Mouse (Mus musculus): ENCODE measurements around the gene Itgam. TPM values are rescaled to one million over a fixed set of nuclear protein-coding genes. Genes with fewer than 3 reads are reported as not detected.
"Not testable (repeated sequence)": the region's sequence is repeated elsewhere in the genome, so short reads cannot be mapped to it uniquely, and the experiment has no call there.

Itgam gene
- total RNA-seq (2014; rRNA removed), result 0.60 and 0.65 TPM in 2 replicates
- 0.29 and 0.83 TPM in 2 replicates for polyA plus RNA-seq (2012; rRNA removed)

DNA sequence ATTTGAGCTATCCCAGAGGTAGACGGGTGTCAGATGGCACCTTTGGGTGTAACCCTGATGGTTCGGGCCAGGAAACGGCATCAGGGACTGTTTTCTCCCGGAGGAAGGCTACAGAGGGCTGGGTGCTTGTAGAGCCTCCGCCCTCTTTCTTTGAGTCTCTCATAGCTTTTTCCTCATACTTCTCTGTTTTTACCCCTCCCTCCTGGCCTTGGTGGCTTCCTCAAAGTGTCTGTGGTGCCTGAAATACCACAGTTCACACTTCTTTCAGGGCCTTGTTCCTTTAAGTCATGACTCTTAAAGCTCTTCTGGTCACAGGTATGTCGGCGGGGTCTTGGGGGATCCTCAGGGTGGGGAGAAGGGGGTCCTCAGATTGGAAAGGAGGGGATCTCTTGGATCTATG lies at the start of gene Itgam, which contains the start of gene Gm49368:
Gene Itgam (plus strand): TSS at position 185 of the 400 bp plus-strand sequence.
Gene Gm49368 (plus strand): TSS at position 228 of the 400 bp plus-strand sequence.
- no peaks in the 10 kb centered on the region for H3K79me2 ChIP-seq (ENCODE audit: control insufficient read depth, insufficient read depth, low read length)
- no peak within 1 kb of the TSS for H3K27ac ChIP-seq (replicated peaks; ENCODE audit: insufficient read depth, low read depth, low read length)
- peaks cover 7% of the 10 kb centered on the region for H3K4me1 ChIP-seq (ENCODE audit: control insufficient read depth, insufficient read depth, low read length)
- WGBS, result 85% methylated on average over 7 of the region's 7 CpGs
- TF ChIP-seq POLR2A (IDR thresholded peaks at IDR 0.05; ENCODE audit: extremely low read depth, insufficient read depth, low read length), result no peak
- no peak for TF ChIP-seq CTCF (IDR thresholded peaks at IDR 0.05; ENCODE audit: low read depth, low read length)
- H3K36me3 ChIP-seq (ENCODE audit: control insufficient read depth, insufficient read depth, low read length), result no peaks in the 10 kb centered on the region
- no peak within 1 kb of the TSS for H3K4me3 ChIP-seq (ENCODE audit: insufficient read depth, low read depth, low read length)
- H3K9ac ChIP-seq (ENCODE audit: low read depth, low read length), result no peak within 1 kb of the TSS
- H3K27me3 ChIP-seq (ENCODE audit: control insufficient read depth, insufficient read depth, low read length), result no peaks in the 10 kb centered on the region
- DNase-seq (ENCODE audit: extremely low read depth, low read depth, low spot score), result no peak

DNA sequence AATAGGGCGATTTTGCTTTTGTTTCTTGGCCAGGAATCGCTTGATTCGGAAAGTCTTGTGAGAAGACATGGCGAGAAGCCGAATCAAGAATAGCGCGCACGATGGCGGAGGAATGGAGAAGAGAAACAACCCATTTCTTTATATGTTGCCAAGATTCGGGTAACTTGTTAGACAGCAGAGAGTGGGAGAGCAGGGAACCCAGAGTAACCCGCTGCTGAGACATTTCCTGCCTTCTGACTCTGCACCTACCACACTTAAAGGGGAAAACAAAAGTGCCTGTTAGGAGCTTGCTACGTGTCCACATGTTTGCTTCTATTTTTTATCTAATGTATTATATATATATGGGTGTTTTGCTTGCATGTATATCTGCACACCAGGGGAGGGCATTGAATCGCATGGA lies 49.3 kb upstream of the Itgam start:
- H3K79me2 ChIP-seq (ENCODE audit: control insufficient read depth, insufficient read depth, low read length), result no peaks in the 10 kb centered on the region
- TF ChIP-seq POLR2A (IDR thresholded peaks at IDR 0.05; ENCODE audit: extremely low read depth, insufficient read depth, low read length), result no peak
- TF ChIP-seq CTCF (IDR thresholded peaks at IDR 0.05; ENCODE audit: low read depth, low read length), result no peak
- DNase-seq (ENCODE audit: extremely low read depth, low read depth, low spot score), result no peak
- H3K27ac ChIP-seq (replicated peaks; ENCODE audit: insufficient read depth, low read depth, low read length), result no peak overlapping the region
- WGBS, result 92% methylated on average over 13 of the region's 13 CpGs
- H3K4me3 ChIP-seq (ENCODE audit: insufficient read depth, low read depth, low read length), result no peak overlapping the region
- no peaks in the 10 kb centered on the region for H3K36me3 ChIP-seq (ENCODE audit: control insufficient read depth, insufficient read depth, low read length)
- peaks cover 8% of the 10 kb centered on the region; the same call in 1 of the 2 replicates for H3K4me1 ChIP-seq (ENCODE audit: control insufficient read depth, insufficient read depth, low read length)
- H3K9ac ChIP-seq (ENCODE audit: low read depth, low read length), result no peak overlapping the region
- no peaks in the 10 kb centered on the region for H3K27me3 ChIP-seq (ENCODE audit: control insufficient read depth, insufficient read depth, low read length)

- Histone ChIP-seq H3K27ac (replicated peaks; ENCODE audit: insufficient read depth, low read depth, low read length) (peak overlapping the region; percentile 39; the same call in 1 of the 2 replicates), H3K4me1 (ENCODE audit: control insufficient read depth, insufficient read depth, low read length) (peaks cover 12% of the 10 kb centered on the region)
- peak; percentile 91 for DNase-seq (ENCODE audit: extremely low read depth, low read depth, low spot score)
- H3K27me3 ChIP-seq (ENCODE audit: control insufficient read depth, insufficient read depth, low read length); H3K79me2 ChIP-seq (ENCODE audit: control insufficient read depth, insufficient read depth, low read length); H3K36me3 ChIP-seq (ENCODE audit: control insufficient read depth, insufficient read depth, low read length); H3K4me3 ChIP-seq (ENCODE audit: insufficient read depth, low read depth, low read length); H3K9ac ChIP-seq (ENCODE audit: low read depth, low read length): not testable (repeated sequence)
- 20% methylated on average over 5 of the region's 5 CpGs for WGBS
Measured at GRCm38 (mm10) chr7:128016134-128016533, 46.3 kb upstream of the Itgam start.

DNA sequence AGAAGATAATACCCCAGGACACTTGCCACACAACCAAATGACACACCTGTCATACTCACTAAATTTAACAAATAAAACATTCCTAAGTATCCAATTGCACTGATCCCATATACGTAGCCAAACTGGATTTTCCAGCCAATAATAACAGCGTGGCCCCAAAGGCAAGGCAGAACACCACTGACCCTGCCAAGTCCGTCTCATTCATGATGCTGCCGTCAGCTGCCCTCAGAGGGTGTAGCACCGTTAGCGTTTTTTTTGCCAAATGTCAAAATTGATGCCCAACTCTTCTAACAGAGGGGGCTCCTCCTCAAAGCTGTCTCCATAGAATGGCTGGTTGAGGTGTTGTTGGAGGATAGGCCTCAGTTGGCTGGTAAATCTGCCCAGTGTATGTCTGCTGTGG lies 45.8 kb upstream of the Itgam start:
- H3K79me2 ChIP-seq (ENCODE audit: control insufficient read depth, insufficient read depth, low read length), result no peaks in the 10 kb centered on the region
- no peak overlapping the region for H3K4me3 ChIP-seq (ENCODE audit: insufficient read depth, low read depth, low read length)
- H3K27me3 ChIP-seq (ENCODE audit: control insufficient read depth, insufficient read depth, low read length), result no peaks in the 10 kb centered on the region
- no peaks in the 10 kb centered on the region for H3K36me3 ChIP-seq (ENCODE audit: control insufficient read depth, insufficient read depth, low read length)
- no peak overlapping the region for H3K9ac ChIP-seq (ENCODE audit: low read depth, low read length)
- H3K27ac ChIP-seq (replicated peaks; ENCODE audit: insufficient read depth, low read depth, low read length), result peak overlapping the region; percentile 39
- 91% methylated on average over 6 of the region's 6 CpGs for WGBS
- no peak for TF ChIP-seq POLR2A (IDR thresholded peaks at IDR 0.05; ENCODE audit: extremely low read depth, insufficient read depth, low read length)
- TF ChIP-seq CTCF (IDR thresholded peaks at IDR 0.05; ENCODE audit: low read depth, low read length), result no peak
- DNase-seq (ENCODE audit: extremely low read depth, low read depth, low spot score), result no peak
- H3K4me1 ChIP-seq (ENCODE audit: control insufficient read depth, insufficient read depth, low read length), result peaks cover 12% of the 10 kb centered on the region

- Histone ChIP-seq H3K27me3 (ENCODE audit: control insufficient read depth, insufficient read depth, low read length) (no peaks in the 10 kb centered on the region), H3K36me3 (ENCODE audit: control insufficient read depth, insufficient read depth, low read length) (no peaks in the 10 kb centered on the region), H3K79me2 (ENCODE audit: control insufficient read depth, insufficient read depth, low read length) (no peaks in the 10 kb centered on the region), H3K4me3 (ENCODE audit: insufficient read depth, low read depth, low read length) (no peak overlapping the region), H3K9ac (ENCODE audit: low read depth, low read length) (no peak overlapping the region), H3K4me1 (ENCODE audit: control insufficient read depth, insufficient read depth, low read length) (peaks cover 12% of the 10 kb centered on the region), H3K27ac (replicated peaks; ENCODE audit: insufficient read depth, low read depth, low read length) (no peak overlapping the region)
- no peak for TF ChIP-seq CTCF (IDR thresholded peaks at IDR 0.05; ENCODE audit: low read depth, low read length)
- no peak for TF ChIP-seq POLR2A (IDR thresholded peaks at IDR 0.05; ENCODE audit: extremely low read depth, insufficient read depth, low read length)
- no peak for DNase-seq (ENCODE audit: extremely low read depth, low read depth, low spot score)
- 88% methylated on average over 3 of the region's 3 CpGs for WGBS
Measured at GRCm38 (mm10) chr7:128018275-128018674, 44.2 kb upstream of the Itgam start.

DNA sequence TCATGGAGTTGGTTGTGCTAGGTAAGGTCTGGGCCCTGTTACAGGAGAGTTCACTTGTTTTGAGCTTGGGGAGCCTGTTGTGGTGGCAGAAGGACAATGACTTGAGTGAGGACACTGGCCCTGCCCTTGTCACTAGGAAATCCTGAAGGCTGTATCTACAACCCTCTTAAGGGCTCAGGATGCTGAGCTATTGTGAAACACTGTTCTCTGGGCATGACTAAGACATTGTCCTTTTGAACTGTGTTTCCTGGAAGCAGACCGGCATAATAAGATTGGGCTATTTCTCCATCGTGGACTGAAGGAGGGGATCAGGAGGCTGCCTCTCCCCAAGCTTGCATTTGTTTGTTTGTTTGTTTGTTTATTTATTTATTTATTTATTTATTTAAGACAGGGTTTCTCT lies 43.3 kb upstream of the Itgam start:
- Histone ChIP-seq H3K27ac (replicated peaks; ENCODE audit: insufficient read depth, low read depth, low read length) (no peak overlapping the region), H3K4me3 (ENCODE audit: insufficient read depth, low read depth, low read length) (no peak overlapping the region), H3K27me3 (ENCODE audit: control insufficient read depth, insufficient read depth, low read length) (no peaks in the 10 kb centered on the region), H3K36me3 (ENCODE audit: control insufficient read depth, insufficient read depth, low read length) (no peaks in the 10 kb centered on the region), H3K9ac (ENCODE audit: low read depth, low read length) (no peak overlapping the region), H3K79me2 (ENCODE audit: control insufficient read depth, insufficient read depth, low read length) (no peaks in the 10 kb centered on the region), H3K4me1 (ENCODE audit: control insufficient read depth, insufficient read depth, low read length) (peaks cover 12% of the 10 kb centered on the region)
- TF ChIP-seq CTCF (IDR thresholded peaks at IDR 0.05; ENCODE audit: low read depth, low read length) (no peak), POLR2A (IDR thresholded peaks at IDR 0.05; ENCODE audit: extremely low read depth, insufficient read depth, low read length) (no peak)
- 1% methylated on average over 2 of the region's 2 CpGs for WGBS
- peak; percentile 62 for DNase-seq (ENCODE audit: extremely low read depth, low read depth, low spot score)
